Mouse (Mus musculus) limb, embryonic 15.5 days (tissue): Measurements from ENCODE around the gene Nfatc4. TPM values are rescaled to one million over a fixed set of nuclear protein-coding genes. Genes with fewer than 3 reads are reported as not detected.

Experiments used
- ATAC-seq: fragments of 200-750 bp; cut with Nextera tagmentation; 2 replicates; pipeline ENCODE4 v1.8.0; 2017; ENCODE audit warnings: low read depth, moderate TSS enrichment; ENCODE audit not compliant: insufficient number of reproducible peaks, low FRiP score, low TSS enrichment
- H3K27ac ChIP-seq: fragments of 300-500 bp; sonication (generic); 2 replicates; pipeline ENCODE4 v1.5.1; 2015; ENCODE audit warnings: moderate library complexity, mild to moderate bottlenecking, inconsistent platforms
- H3K27me3 ChIP-seq: fragments of 300-500 bp; sonication (generic); 2 replicates; pipeline ENCODE4 v1.6.1; 2015; ENCODE audit warnings: inconsistent platforms
- H3K36me3 ChIP-seq: fragments of 300-500 bp; sonication (generic); 2 replicates; pipeline ENCODE4 v1.6.1; 2015; ENCODE audit warnings: inconsistent platforms
- H3K4me1 ChIP-seq: fragments of 300-500 bp; sonication (generic); 2 replicates; pipeline ENCODE4 v1.6.1; 2015; ENCODE audit warnings: inconsistent platforms
- H3K4me2 ChIP-seq: fragments of 300-500 bp; sonication (generic); 2 replicates; pipeline ENCODE4 v1.6.1; 2015; ENCODE audit warnings: mild to moderate bottlenecking, inconsistent platforms
- H3K4me3 ChIP-seq: fragments of 300-500 bp; sonication (generic); 2 replicates; pipeline ENCODE4 v1.5.1; 2015; ENCODE audit warnings: mild to moderate bottlenecking, inconsistent platforms
- H3K9ac ChIP-seq: fragments of 300-500 bp; sonication (generic); 2 replicates; pipeline ENCODE4 v1.6.1; 2015; ENCODE audit warnings: inconsistent platforms
- H3K9me3 ChIP-seq: fragments of 300-500 bp; sonication (generic); 2 replicates; pipeline ENCODE4 v1.6.1; 2016; ENCODE audit warnings: inconsistent platforms
- WGBS: fragments of 180-500 bp; shearing (Covaris S2); methylation state at CpG from one replicate; pipeline ENCODE4 v1.1.7; 2015; 5-methylcytosine and 5-hydroxymethylcytosine counted together
- polyA plus RNA-seq: library from polyadenylated mRNA; unstranded; fragments of >200 nt; fragmentation: Nextera tagmentation; extraction: Ambion mirVana; gene quantifications from 2 replicates; pipeline ENCODE4 v1.2.1, GENCODE M21; 2015

Gene Nfatc4
- polyA plus RNA-seq, 1 experiment from 2014 or later: 95.9 TPM

GRCm38 (mm10) chr14:55857588-55857987 is 34.6 kb downstream of the Nfatc4 start:
- no peak overlapping the region for H3K27ac ChIP-seq
- no peaks in the 10 kb centered on the region for H3K27me3 ChIP-seq
- no peaks in the 10 kb centered on the region for H3K9me3 ChIP-seq
- peak overlapping the region; percentile 27; the same call in 1 of the 2 replicates for H3K4me2 ChIP-seq
- no peak overlapping the region for H3K9ac ChIP-seq
- 0 out of 2 replicates have a peak overlapping the region, but pooled peaks have one; percentile 74 for H3K4me3 ChIP-seq
- WGBS: 42% methylated on average over 4 of the region's 4 CpGs
- ATAC-seq: no peak
- peaks cover 67% of the 10 kb centered on the region for H3K4me1 ChIP-seq
- peaks cover 9% of the 10 kb centered on the region; the same call in 1 of the 2 replicates for H3K36me3 ChIP-seq

GRCm38 (mm10) chr14:55862186-55862585 is 39.2 kb downstream of the Nfatc4 start:
- Histone ChIP-seq H3K36me3 (peaks cover 42% of the 10 kb centered on the region), H3K4me1 (peaks cover 56% of the 10 kb centered on the region), H3K27me3 (no peaks in the 10 kb centered on the region), H3K9ac (no peak overlapping the region), H3K27ac (no peak overlapping the region), H3K4me3 (no peak overlapping the region), H3K9me3 (no peaks in the 10 kb centered on the region), H3K4me2 (no peak overlapping the region)
- 54% methylated on average over 6 of the region's 6 CpGs for WGBS
- ATAC-seq: no peak

GRCm38 (mm10) chr14:55862970-55863369 is 40.0 kb downstream of the Nfatc4 start:
- Histone ChIP-seq H3K36me3 (peaks cover 46% of the 10 kb centered on the region), H3K4me3 (no peak overlapping the region), H3K4me2 (no peak overlapping the region), H3K9me3 (no peaks in the 10 kb centered on the region), H3K27me3 (no peaks in the 10 kb centered on the region), H3K9ac (no peak overlapping the region), H3K27ac (peak overlapping the region; percentile 29), H3K4me1 (peaks cover 48% of the 10 kb centered on the region)
- no peak for ATAC-seq
- 89% methylated on average over 10 of the region's 10 CpGs for WGBS

GRCm38 (mm10) chr14:55863773-55864172 is 40.8 kb downstream of the Nfatc4 start:
- Histone ChIP-seq H3K4me3 (no peak overlapping the region), H3K4me1 (peaks cover 43% of the 10 kb centered on the region), H3K9me3 (no peaks in the 10 kb centered on the region), H3K9ac (no peak overlapping the region), H3K27me3 (no peaks in the 10 kb centered on the region), H3K4me2 (no peak overlapping the region), H3K27ac (0 out of 2 replicates have a peak overlapping the region, but pooled peaks have one; percentile 29), H3K36me3 (peaks cover 54% of the 10 kb centered on the region)
- ATAC-seq: 0 out of 2 replicates have a peak, but pooled peaks have one; percentile 64
- WGBS: 19% methylated on average over 7 of the region's 7 CpGs

GRCm38 (mm10) chr14:55866962-55867361 is 44.0 kb downstream of the Nfatc4 start:
- Histone ChIP-seq H3K9me3 (no peaks in the 10 kb centered on the region), H3K9ac (no peak overlapping the region), H3K4me1 (peaks cover 26% of the 10 kb centered on the region), H3K36me3 (peaks cover 85% of the 10 kb centered on the region), H3K27me3 (no peaks in the 10 kb centered on the region), H3K27ac (no peak overlapping the region), H3K4me3 (no peak overlapping the region), H3K4me2 (no peak overlapping the region)
- 35% methylated on average over 4 of the region's 4 CpGs for WGBS
- ATAC-seq: no peak

GRCm38 (mm10) chr14:55868230-55869026 is 45.5 kb downstream of the Nfatc4 start:
- ATAC-seq: no peak
- 86% methylated on average over 14 of the region's 14 CpGs for whole genome bisulfite sequencing
- Histone ChIP-seq H3K9me3 (no peaks in the 10 kb centered on the region), H3K36me3 (peaks cover 90% of the 10 kb centered on the region), H3K4me1 (peaks cover 17% of the 10 kb centered on the region), H3K4me3 (no peak overlapping the region), H3K27me3 (no peaks in the 10 kb centered on the region), H3K27ac (no peak overlapping the region), H3K9ac (no peak overlapping the region), H3K4me2 (no peak overlapping the region)

GRCm38 (mm10) chr14:55869538-55869937 is 46.6 kb downstream of the Nfatc4 start:
- no peak overlapping the region for H3K9ac ChIP-seq
- H3K4me3 ChIP-seq: no peak overlapping the region
- WGBS: 93% methylated on average over 6 of the region's 6 CpGs
- H3K9me3 ChIP-seq: no peaks in the 10 kb centered on the region
- no peak for ATAC-seq
- peaks cover 85% of the 10 kb centered on the region for H3K36me3 ChIP-seq
- no peak overlapping the region for H3K4me2 ChIP-seq
- H3K27me3 ChIP-seq: no peaks in the 10 kb centered on the region
- peaks cover 16% of the 10 kb centered on the region for H3K4me1 ChIP-seq
- H3K27ac ChIP-seq: no peak overlapping the region

GRCm38 (mm10) chr14:55872039-55872438 is 49.1 kb downstream of the Nfatc4 start:
- peaks cover 15% of the 10 kb centered on the region for H3K4me1 ChIP-seq
- no peak overlapping the region for H3K27ac ChIP-seq
- H3K27me3 ChIP-seq: no peaks in the 10 kb centered on the region
- H3K9me3 ChIP-seq: no peaks in the 10 kb centered on the region
- no peak overlapping the region for H3K9ac ChIP-seq
- H3K36me3 ChIP-seq: peaks cover 60% of the 10 kb centered on the region
- ATAC-seq: no peak
- H3K4me3 ChIP-seq: no peak overlapping the region
- 84% methylated on average over 12 of the region's 12 CpGs for WGBS
- H3K4me2 ChIP-seq: no peak overlapping the region

GRCm38 (mm10) chr14:55872551-55872950 is 49.6 kb downstream of the Nfatc4 start:
- 90% methylated on average over 17 of the region's 17 CpGs for WGBS
- no peak for ATAC-seq
- H3K9me3 ChIP-seq: no peaks in the 10 kb centered on the region

GRCm38 (mm10) chr14:55873242-55873713 is 50.3 kb downstream of the Nfatc4 start:
- peak overlapping the region; percentile 32; the same call in 1 of the 2 replicates for H3K4me2 ChIP-seq
- no peak overlapping the region for H3K4me3 ChIP-seq
- H3K9ac ChIP-seq: no peak overlapping the region
- H3K4me1 ChIP-seq: peaks cover 23% of the 10 kb centered on the region
- no peaks in the 10 kb centered on the region for H3K9me3 ChIP-seq
- ATAC-seq: no peak
- no peaks in the 10 kb centered on the region for H3K27me3 ChIP-seq
- 87% methylated on average over 8 of the region's 8 CpGs for WGBS
- peaks cover 52% of the 10 kb centered on the region for H3K36me3 ChIP-seq
- H3K27ac ChIP-seq: no peak overlapping the region

More at GRCm38 (mm10) chr14:55872551-55872950, 49.6 kb downstream of the Nfatc4 start:
- H3K4me2 ChIP-seq: no peak overlapping the region
- H3K4me3 ChIP-seq: no peak overlapping the region
- H3K4me1 ChIP-seq: peaks cover 18% of the 10 kb centered on the region
- no peaks in the 10 kb centered on the region for H3K27me3 ChIP-seq
- no peak overlapping the region for H3K27ac ChIP-seq
- H3K36me3 ChIP-seq: peaks cover 60% of the 10 kb centered on the region
- no peak overlapping the region for H3K9ac ChIP-seq

GRCm38 (mm10) chr14:55873714-55874683 is 51.1 kb downstream of the Nfatc4 start:
- peak overlapping the region; percentile 32 for H3K4me2 ChIP-seq
- H3K36me3 ChIP-seq: peaks cover 45% of the 10 kb centered on the region
- H3K27ac ChIP-seq: peak overlapping the region; percentile 48; the same call in 1 of the 2 replicates
- H3K9me3 ChIP-seq: no peaks in the 10 kb centered on the region
- 13% methylated on average over 30 of the region's 30 CpGs for WGBS
- H3K4me1 ChIP-seq: peaks cover 23% of the 10 kb centered on the region
- ATAC-seq: no peak
- no peak overlapping the region; the same call in 1 of the 2 replicates for H3K4me3 ChIP-seq
- H3K9ac ChIP-seq: no peak overlapping the region
- H3K27me3 ChIP-seq: no peaks in the 10 kb centered on the region
